Mouse (Mus musculus): ENCODE data around the gene Pum1. TPM values are rescaled to one million over a fixed set of nuclear protein-coding genes. Genes with fewer than 3 reads are reported as not detected.

Gene Pum1
- polyA plus RNA-seq, 1 experiment from 2014 or later, result 86.3 TPM

DNA sequence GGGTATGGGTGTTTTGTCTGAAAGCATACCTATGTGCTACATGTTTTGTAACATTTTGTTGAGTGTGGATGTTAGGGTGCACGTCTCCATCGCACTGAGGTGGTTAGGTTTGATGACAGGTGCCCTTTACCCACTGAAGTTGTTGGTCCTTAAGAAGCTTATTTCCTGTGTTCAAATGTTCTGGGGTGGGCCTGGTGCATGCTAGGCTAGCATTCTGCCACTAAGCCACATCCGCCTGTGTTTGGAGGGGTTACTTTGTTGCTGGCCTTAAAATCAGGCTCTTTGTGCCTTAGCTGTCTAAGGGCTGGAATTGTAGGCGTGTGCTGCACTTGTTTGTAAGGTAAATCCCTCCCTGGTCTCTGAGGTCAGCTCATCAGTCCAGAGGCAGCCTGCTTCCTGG is 111.7 kb downstream of the Pum1 start:
- H3K9me3 ChIP-seq, result no peaks in the 10 kb centered on the region
- H3K4me1 ChIP-seq (replicated peaks), result peaks cover 12% of the 10 kb centered on the region
- H3K4me3 ChIP-seq, result no peak overlapping the region
- no peak overlapping the region for H3K27ac ChIP-seq (replicated peaks)
- H3K9ac ChIP-seq, result no peak overlapping the region
- no peak overlapping the region for H3K4me2 ChIP-seq
- H3K27me3 ChIP-seq, result no peaks in the 10 kb centered on the region
- 96% methylated on average over 4 of the region's 4 CpGs for WGBS
- ATAC-seq (ENCODE audit: low read depth), result no peak
- H3K36me3 ChIP-seq, result peaks cover 95% of the 10 kb centered on the region

DNA sequence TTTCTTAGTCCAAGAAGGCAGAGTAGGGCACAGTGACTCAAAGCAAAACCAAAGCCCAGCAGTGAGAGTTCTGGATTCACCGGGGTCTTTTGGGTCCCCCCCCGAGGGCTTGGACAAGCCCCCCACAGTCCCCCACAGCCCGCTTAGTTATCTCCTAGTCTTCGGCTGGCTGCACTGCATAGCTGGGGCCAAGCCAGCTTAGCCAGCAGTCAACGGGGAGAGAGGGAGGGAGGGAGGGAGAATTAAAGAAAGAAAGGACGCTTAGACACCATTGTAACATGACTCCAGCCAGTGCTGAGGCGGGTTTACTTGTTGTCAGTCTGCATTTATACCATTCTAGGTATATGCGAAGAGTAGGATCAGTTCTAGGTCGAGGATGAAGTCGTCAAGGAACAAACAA is 114.5 kb downstream of the Pum1 start:
- Histone ChIP-seq H3K9ac (0 out of 2 replicates have a peak overlapping the region, but pooled peaks have one; percentile 8), H3K4me2 (no peak overlapping the region), H3K36me3 (peaks cover 94% of the 10 kb centered on the region), H3K4me3 (no peak overlapping the region), H3K9me3 (no peaks in the 10 kb centered on the region), H3K27me3 (no peaks in the 10 kb centered on the region), H3K4me1 (replicated peaks) (peaks cover 12% of the 10 kb centered on the region), H3K27ac (replicated peaks) (no peak overlapping the region)
- WGBS, result 69% methylated on average over 10 of the region's 10 CpGs
- no peak for ATAC-seq (ENCODE audit: low read depth)

DNA sequence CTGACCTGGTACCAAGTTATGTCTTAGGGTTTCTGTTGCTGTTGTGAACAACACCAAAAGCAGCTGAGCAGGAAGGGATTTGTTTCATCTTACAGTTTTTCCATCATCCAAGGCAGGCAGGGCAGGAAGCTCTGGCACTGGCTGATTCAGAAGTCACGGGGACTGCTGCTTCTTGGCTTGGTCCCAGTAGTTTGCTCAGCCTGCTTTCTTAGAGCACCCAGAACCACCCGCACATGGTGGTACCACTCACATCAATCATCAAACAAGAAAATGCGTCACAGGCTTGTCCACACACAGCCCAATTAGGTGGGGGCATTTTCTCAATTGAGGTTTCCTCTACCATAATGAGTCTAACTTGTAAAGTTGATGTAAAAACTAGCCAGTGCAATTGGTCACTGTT is 115.9 kb downstream of the Pum1 start:
- H3K27ac ChIP-seq (replicated peaks), result no peak overlapping the region
- no peaks in the 10 kb centered on the region for H3K27me3 ChIP-seq
- peaks cover 83% of the 10 kb centered on the region for H3K36me3 ChIP-seq
- H3K4me2 ChIP-seq, result no peak overlapping the region
- 79% methylated on average over 3 of the region's 3 CpGs for WGBS
- H3K9me3 ChIP-seq, result no peaks in the 10 kb centered on the region
- no peak overlapping the region for H3K9ac ChIP-seq
- peaks cover 12% of the 10 kb centered on the region for H3K4me1 ChIP-seq (replicated peaks)
- no peak for ATAC-seq (ENCODE audit: low read depth)
- no peak overlapping the region for H3K4me3 ChIP-seq

DNA sequence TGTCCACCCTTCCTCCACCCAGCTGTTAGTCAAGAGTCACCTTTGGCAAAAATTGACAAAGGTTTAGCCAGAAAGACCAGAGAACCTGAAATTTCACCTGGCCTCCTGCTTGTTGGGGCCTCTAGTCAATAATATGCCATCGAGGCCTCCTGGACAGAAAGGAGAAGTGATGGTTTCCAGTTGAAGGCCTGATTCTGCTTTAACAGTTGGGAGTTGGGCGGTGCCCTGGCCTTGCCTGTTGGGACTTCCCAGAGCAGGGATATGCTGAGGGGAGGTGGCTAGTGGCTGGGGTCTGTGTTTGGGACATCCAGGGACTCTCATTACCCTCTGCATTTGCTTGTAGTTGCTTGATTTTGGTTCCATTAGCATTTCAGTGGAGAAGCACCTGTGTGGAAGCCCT is 119.4 kb downstream of the Pum1 start:
- no peaks in the 10 kb centered on the region for H3K27me3 ChIP-seq
- H3K9me3 ChIP-seq, result no peaks in the 10 kb centered on the region
- H3K36me3 ChIP-seq, result peaks cover 52% of the 10 kb centered on the region
- 94% methylated on average over 2 of the region's 2 CpGs for WGBS
- H3K9ac ChIP-seq, result no peak overlapping the region
- H3K4me2 ChIP-seq, result no peak overlapping the region
- ATAC-seq (ENCODE audit: low read depth), result no peak
- H3K4me1 ChIP-seq (replicated peaks), result no peaks in the 10 kb centered on the region
- no peak overlapping the region for H3K27ac ChIP-seq (replicated peaks)
- H3K4me3 ChIP-seq, result no peak overlapping the region

DNA sequence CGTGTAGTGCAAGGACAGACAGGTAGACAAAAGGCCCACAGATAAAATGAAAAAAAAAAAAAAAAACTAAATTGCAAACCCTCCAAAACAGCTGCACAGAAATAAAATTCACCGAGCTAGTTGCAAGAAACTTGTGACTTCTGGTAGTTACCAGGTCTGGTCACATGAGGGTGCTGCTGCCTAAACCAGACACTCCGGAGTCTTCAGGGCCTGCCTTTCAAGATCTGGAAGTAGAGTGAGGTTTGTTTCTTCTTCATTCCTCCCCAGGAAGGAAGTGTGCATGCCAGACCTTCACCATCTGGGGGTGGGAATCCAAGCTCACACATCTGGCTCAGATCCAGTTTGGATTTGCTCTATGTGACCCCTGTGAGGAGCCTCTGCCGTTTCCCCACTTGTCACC is 121.6 kb downstream of the Pum1 start:
- no peak overlapping the region for H3K27ac ChIP-seq (replicated peaks)
- WGBS, result 25% methylated on average over 4 of the region's 4 CpGs
- no peaks in the 10 kb centered on the region for H3K27me3 ChIP-seq
- H3K4me1 ChIP-seq (replicated peaks), result no peaks in the 10 kb centered on the region
- H3K9ac ChIP-seq, result no peak overlapping the region
- no peak for ATAC-seq (ENCODE audit: low read depth)
- H3K4me3 ChIP-seq, result no peak overlapping the region
- no peaks in the 10 kb centered on the region for H3K9me3 ChIP-seq
- no peak overlapping the region for H3K4me2 ChIP-seq
- H3K36me3 ChIP-seq, result peaks cover 29% of the 10 kb centered on the region

DNA sequence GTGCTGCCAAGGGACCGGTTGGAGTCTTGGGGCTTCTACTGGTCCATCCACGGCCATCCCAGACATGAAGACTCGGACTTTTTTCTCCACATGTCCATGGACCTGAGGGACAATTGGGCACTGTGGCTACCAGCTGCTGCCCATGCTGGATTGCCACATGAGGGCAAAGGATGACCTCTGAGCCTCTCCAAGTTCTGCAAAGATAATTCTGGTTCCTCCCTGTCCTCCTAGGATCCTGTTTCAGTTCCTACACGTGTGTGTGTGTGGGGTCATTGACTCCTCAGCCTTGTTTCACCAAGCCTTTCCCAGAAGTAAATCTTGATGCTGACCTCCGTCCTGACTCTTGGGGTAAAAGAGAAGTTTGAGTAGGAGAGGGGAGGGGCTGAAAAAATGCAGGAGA is 124.4 kb downstream of the Pum1 start:
- Histone ChIP-seq H3K4me3 (no peak overlapping the region), H3K36me3 (0 out of 2 replicates have a peak, but pooled peaks cover 4% of the 10 kb centered on the region), H3K9ac (no peak overlapping the region), H3K27me3 (peaks cover 4% of the 10 kb centered on the region), H3K27ac (replicated peaks) (no peak overlapping the region), H3K4me1 (replicated peaks) (peaks cover 8% of the 10 kb centered on the region), H3K4me2 (no peak overlapping the region), H3K9me3 (no peaks in the 10 kb centered on the region)
- 80% methylated on average over 5 of the region's 5 CpGs for WGBS
- no peak for ATAC-seq (ENCODE audit: low read depth)

DNA sequence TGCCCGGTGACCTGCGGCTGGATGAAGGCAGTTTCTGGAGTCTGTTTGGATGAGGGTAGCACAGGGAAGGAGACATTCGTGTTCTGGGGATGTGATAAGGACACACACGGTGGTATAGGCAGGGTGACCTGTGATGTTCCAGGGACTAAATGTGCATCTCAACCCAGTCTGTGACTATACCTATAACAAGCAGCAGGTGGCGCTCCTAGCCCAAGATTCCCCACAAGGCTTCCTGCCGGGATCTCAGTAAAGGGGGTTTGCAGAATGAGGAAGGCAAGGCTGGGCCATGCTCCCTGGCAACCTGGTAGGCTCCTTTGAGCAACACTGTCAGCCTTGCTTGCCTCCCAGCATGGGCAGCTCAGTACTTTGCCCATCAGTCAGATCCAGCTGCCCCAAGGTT is 127.1 kb downstream of the Pum1 start:
- Histone ChIP-seq H3K9ac (no peak overlapping the region), H3K4me2 (no peak overlapping the region), H3K27ac (replicated peaks) (no peak overlapping the region), H3K27me3 (peaks cover 16% of the 10 kb centered on the region), H3K4me3 (no peak overlapping the region), H3K36me3 (no peaks in the 10 kb centered on the region), H3K4me1 (replicated peaks) (peaks cover 28% of the 10 kb centered on the region), H3K9me3 (no peaks in the 10 kb centered on the region)
- no peak for ATAC-seq (ENCODE audit: low read depth)
- 8% methylated on average over 6 of the region's 6 CpGs for WGBS

DNA sequence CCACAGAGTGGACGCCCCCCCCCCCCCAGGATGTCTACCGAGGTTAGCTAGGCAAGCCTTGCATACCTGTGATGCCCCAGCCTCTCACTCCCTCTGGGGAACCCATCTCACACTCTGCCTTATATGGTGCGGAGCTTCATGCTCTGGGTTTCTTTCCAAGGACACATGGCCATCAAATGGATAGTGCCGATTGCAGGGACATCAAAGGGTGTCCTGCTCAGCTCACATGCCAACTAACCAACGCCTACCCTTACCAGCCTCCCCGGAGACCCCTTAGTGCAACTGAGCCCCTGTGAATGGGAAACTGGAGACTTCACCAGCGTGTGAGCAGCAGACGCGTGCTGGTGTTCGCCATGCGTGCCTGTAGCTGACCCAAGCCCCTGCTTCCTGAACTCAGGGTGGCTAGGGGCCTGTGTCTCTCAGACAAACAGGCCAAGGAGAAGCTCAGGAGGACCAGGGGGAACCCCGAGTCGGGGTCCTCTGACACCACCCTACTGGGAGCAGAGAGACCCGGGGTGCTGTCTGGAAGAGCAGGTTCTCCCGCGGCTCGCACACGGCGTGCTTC is 128.8 kb downstream of the Pum1 start:
- H3K27ac ChIP-seq (replicated peaks), result peak overlapping the region; percentile 87
- ATAC-seq (ENCODE audit: low read depth), result peak; percentile 29
- H3K36me3 ChIP-seq, result no peaks in the 10 kb centered on the region
- H3K9ac ChIP-seq, result peak overlapping the region; percentile 98
- peaks cover 41% of the 10 kb centered on the region for H3K4me1 ChIP-seq (replicated peaks)
- peak overlapping the region; percentile 82 for H3K4me3 ChIP-seq
- peaks cover 16% of the 10 kb centered on the region for H3K27me3 ChIP-seq
- H3K9me3 ChIP-seq, result no peaks in the 10 kb centered on the region
- H3K4me2 ChIP-seq, result peak overlapping the region; percentile 70
- 7% methylated on average over 14 of the region's 19 CpGs for WGBS

DNA sequence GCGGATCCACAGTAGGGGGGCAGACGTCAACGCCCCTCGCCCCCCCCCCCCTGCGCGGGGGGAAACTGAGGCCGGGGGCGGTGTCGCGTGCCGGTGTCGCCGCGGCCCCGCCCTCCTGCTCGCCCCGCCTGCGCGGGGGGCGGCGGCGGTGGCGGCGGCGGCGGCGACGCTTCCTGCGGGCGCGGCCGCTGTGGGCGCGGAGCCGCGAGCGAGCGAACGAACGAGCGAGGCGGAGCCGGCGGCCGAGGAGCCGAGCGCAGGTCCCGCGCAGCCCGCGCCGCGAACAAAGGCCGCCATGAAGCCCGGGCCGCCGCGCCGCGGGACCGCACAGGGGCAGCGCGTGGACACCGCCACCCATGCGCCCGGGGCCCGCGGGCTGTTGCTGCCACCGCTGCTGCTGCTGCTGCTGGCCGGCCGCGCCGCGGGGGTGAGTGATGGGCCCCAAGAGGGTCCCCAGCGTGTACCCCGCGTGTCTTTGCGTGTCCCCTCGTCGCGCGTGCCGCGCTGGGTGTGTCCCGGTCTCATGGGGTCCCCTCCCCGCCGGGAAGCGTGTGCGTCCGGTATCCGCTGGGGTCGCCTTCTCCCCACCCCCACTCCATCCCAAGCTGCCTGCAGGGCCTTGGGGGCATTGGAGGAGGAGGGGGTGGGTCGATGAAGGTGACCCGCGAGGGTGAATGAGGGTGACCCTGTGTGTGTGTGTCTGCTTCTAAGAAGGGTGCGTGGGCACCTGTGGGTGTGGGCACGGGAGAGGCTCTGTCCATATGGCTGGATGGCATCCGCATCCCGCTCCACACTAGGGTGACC is 129.5 kb downstream of the Pum1 start, which contains the start of gene Sdc3:
TSS of gene Sdc3 (plus strand) at position 162 of the 804 bp plus-strand sequence.
- Histone ChIP-seq H3K27me3 (peaks cover 16% of the 10 kb centered on the region), H3K36me3 (no peaks in the 10 kb centered on the region), H3K4me3 (peak within 1 kb of the TSS; percentile 82), H3K9me3 (no peaks in the 10 kb centered on the region), H3K27ac (replicated peaks) (peak within 1 kb of the TSS; percentile 87), H3K4me2 (peak within 1 kb of the TSS; percentile 70), H3K9ac (peak within 1 kb of the TSS; percentile 98), H3K4me1 (replicated peaks) (peaks cover 48% of the 10 kb centered on the region)
- peak; percentile 56 for ATAC-seq (ENCODE audit: low read depth)
- 2% methylated on average over 72 of the region's 99 CpGs for WGBS

DNA sequence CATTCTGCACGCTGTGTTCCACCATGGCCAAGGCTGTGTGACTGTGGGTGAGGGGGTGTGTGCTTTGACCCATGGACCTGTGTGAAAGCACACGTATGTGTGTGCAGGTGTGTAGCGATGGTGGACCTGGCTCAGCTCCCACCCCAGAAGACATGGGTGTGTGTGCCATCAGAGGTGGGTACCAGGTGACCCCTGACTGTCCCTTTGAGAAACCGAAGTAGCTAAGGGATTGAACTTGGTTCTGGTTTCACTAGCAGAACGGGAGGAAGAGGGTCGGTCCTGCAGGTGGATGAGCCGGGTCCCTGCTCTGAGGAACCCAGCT is 130.0 kb downstream of the Pum1 start:
- Histone ChIP-seq H3K27ac (replicated peaks) (peak overlapping the region; percentile 87; the same call in 1 of the 2 replicates), H3K9me3 (no peaks in the 10 kb centered on the region), H3K27me3 (peaks cover 16% of the 10 kb centered on the region), H3K4me1 (replicated peaks) (peaks cover 54% of the 10 kb centered on the region), H3K4me2 (peak overlapping the region; percentile 70), H3K9ac (peak overlapping the region; percentile 98), H3K4me3 (peak overlapping the region; percentile 82), H3K36me3 (no peaks in the 10 kb centered on the region)
- WGBS, result 48% methylated on average over 7 of the region's 7 CpGs
- ATAC-seq (ENCODE audit: low read depth), result no peak

DNA sequence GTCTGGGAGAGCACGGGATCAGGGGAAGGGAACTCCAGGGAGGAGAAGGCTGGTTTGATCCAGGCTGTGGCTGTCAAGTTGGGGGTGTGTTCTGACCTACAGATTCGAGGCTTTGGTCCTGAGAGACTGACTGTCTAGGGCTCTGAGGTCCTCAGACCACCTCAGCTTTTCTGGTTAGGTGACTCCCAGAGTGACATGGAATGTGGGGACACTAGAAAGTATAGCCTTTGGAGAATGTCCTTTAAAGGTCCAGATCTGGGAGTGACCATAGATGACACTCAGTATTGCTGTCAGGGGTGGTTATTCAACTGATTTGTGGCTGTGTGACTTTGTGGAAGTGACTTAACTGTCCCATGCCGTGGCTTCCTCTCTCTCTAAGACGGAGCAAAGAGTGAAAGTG is 131.7 kb downstream of the Pum1 start:
- peak overlapping the region; percentile 56 for H3K9ac ChIP-seq
- H3K4me3 ChIP-seq, result peak overlapping the region; percentile 26
- H3K27me3 ChIP-seq, result peaks cover 16% of the 10 kb centered on the region
- no peak overlapping the region for H3K27ac ChIP-seq (replicated peaks)
- no peaks in the 10 kb centered on the region for H3K9me3 ChIP-seq
- no peak for ATAC-seq (ENCODE audit: low read depth)
- WGBS, result 48% methylated on average over 4 of the region's 4 CpGs
- H3K4me1 ChIP-seq (replicated peaks), result peaks cover 70% of the 10 kb centered on the region
- H3K4me2 ChIP-seq, result peak overlapping the region; percentile 70
- no peaks in the 10 kb centered on the region for H3K36me3 ChIP-seq

DNA sequence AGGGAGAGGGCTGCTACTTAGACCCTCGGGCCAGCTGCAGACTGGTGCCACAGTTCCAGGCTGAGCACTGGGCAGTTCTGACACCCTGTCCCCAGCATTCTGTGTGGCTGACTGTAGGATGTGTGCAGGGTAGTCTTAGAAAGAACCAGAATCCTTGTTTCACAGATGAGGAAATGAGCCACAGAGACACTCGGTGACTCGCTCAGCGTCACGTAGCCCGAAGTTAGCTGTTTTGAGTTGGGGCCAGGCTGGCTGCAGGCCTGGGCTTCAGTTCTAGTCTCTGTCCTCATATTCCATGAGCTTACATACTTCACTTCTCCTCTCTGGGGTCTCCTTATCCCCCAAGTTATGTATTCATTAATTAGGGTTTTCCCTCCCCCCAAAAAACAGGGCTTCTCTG is 132.8 kb downstream of the Pum1 start:
- no peak overlapping the region for H3K27ac ChIP-seq (replicated peaks)
- no peak for ATAC-seq (ENCODE audit: low read depth)
- peaks cover 12% of the 10 kb centered on the region for H3K27me3 ChIP-seq
- no peak overlapping the region for H3K4me2 ChIP-seq
- whole genome bisulfite sequencing, result 90% methylated on average over 6 of the region's 6 CpGs
- H3K9ac ChIP-seq, result no peak overlapping the region
- H3K36me3 ChIP-seq, result no peaks in the 10 kb centered on the region
- H3K4me1 ChIP-seq (replicated peaks), result peaks cover 81% of the 10 kb centered on the region
- no peak overlapping the region for H3K4me3 ChIP-seq
- no peaks in the 10 kb centered on the region for H3K9me3 ChIP-seq
